Mouse (Mus musculus): ENCODE results near the gene Lrrc4b.

Lrrc4b gene

DNA sequence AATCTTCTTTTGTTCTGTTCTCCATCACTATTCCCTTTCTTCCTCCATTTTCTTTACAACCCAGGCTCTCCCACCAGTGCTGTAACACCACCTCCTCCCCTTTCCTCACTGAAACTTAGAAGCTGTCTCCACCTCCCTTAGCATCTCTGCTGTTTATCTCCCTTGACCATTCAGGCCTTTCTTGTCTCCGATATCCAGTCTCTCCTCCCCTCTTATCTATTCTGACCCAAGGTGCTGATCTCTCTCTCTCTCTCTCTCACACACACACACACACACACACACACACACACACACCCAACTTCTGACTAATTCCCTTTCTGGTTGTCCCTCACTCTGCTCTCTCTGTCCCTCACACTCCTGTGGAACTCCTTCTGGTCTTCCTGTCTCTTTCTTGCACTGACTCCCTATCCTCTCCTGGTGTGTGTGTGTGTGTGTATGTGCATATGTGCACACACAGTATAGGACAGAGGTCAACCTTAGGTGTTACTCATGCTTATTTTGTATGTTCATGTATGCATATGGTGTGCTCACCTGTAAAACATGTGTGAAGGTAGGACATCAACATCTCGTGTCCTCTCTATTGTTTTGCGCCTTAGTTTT, 54.1 kb downstream of the Lrrc4b start:
- ATAC-seq (ENCODE audit: insufficient number of reproducible peaks, low FRiP score, low TSS enrichment) = no peak

GRCm38 (mm10) chr7:44484109-44484508, 55.3 kb downstream of the Lrrc4b start:
- ATAC-seq (ENCODE audit: insufficient number of reproducible peaks, low FRiP score, low TSS enrichment) = no peak

GRCm38 (mm10) chr7:44484841-44485571, 56.2 kb downstream of the Lrrc4b start:
- ATAC-seq (ENCODE audit: insufficient number of reproducible peaks, low FRiP score, low TSS enrichment) = peak; percentile 65; the same call in 1 of the 2 replicates

DNA sequence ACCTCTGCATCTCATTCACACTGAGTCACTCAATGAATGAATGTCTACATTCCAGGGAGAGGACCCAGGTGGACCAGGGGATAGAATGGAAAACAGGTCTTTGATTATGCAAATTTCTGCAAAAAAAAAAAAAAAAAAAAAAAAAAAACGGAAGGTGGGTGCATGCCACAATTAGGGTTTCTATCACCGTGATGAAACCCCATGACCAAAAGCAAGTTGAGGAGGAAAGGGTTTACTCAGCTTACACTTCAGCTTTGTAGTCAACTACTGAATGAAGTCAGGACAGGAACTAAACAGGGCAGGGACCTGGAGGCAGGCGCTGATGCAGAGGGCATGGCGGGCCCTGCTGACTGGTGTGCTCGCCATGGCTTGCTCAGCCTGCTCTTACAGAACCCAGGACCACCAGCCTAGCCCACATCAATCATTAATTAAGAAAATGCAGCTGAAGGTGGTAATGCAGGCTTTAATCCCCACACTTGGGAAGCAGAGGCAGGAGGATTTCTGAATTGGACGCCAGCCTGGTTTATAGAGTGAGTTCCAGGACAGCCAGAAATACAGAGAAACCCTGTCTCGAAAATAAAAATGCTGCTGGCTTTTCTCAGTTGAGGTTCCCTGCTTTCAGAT, 56.9 kb downstream of the Lrrc4b start:
- ATAC-seq (ENCODE audit: insufficient number of reproducible peaks, low FRiP score, low TSS enrichment) = no peak

- no peak for ATAC-seq (ENCODE audit: insufficient number of reproducible peaks, low FRiP score, low TSS enrichment)
Observed at GRCm38 (mm10) chr7:44486927-44487575, 58.2 kb downstream of the Lrrc4b start.

DNA sequence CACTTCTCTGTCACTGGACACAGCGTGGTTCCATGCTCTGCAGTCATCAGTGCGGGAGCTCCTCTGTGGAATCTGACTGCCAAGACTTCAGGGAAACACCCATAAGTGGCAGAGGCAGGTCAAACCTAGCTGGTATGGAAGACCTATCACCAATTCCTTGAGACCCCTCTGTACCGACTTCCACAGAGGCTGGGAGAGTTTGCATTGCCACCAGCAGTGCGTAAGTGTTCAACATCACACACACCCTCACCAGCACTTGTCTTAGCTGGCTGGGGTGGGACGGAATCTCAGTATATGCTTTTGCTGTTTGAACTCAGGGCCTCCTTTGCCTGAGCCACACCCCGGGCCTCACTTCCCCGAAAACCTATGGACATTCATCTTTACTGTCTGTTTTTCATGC, 59.1 kb downstream of the Lrrc4b start:
- ATAC-seq (ENCODE audit: insufficient number of reproducible peaks, low FRiP score, low TSS enrichment) = no peak

DNA sequence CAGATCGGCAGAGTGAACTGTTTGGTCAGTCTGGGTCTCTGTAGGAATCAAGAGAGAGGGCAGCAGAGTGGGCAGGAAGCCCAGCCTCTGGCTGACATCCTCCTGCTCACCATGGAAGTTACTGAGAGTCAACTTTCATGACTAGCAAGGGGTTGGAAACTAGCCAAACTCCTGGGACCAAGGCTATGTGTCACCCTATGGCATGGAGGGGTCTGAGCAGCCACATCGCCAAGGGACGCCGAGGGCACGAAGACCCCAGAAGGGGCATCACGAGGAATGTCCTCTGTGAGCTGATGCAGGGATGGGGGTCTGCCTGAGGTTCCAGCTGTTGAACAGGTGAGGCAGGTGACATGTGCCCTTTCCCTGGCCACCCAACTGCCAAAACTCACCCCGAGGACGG, 59.7 kb downstream of the Lrrc4b start:
- no peak for ATAC-seq (ENCODE audit: insufficient number of reproducible peaks, low FRiP score, low TSS enrichment)

DNA sequence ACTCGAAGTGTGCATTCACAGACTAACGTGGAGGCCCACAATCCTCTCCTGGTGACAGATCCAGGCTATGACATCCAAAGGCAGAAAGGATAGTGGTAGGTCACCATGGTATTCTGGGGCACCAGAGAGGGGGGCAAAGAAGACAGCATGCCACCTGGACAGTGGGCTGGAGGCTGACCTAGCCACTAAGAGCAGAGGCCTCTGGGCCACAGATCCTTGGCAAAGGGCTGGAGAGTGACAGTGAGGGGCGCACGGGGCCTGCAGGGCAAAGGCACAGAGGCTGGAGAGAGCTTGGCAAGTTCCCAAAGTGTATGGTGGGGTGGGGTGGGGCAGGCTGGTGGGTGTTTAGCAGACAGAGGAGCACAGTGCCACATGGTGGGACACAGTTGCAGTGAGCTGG, 61.5 kb downstream of the Lrrc4b start:
- ATAC-seq (ENCODE audit: insufficient number of reproducible peaks, low FRiP score, low TSS enrichment) = no peak

- no peak for ATAC-seq (ENCODE audit: insufficient number of reproducible peaks, low FRiP score, low TSS enrichment)
Observed at GRCm38 (mm10) chr7:44491391-44491790, 62.6 kb downstream of the Lrrc4b start.

GRCm38 (mm10) chr7:44492166-44492826, 63.5 kb downstream of the Lrrc4b start:
- no peak for ATAC-seq (ENCODE audit: insufficient number of reproducible peaks, low FRiP score, low TSS enrichment)

GRCm38 (mm10) chr7:44494681-44495080, 65.9 kb downstream of the Lrrc4b start:
- ATAC-seq (ENCODE audit: insufficient number of reproducible peaks, low FRiP score, low TSS enrichment) = no peak

DNA sequence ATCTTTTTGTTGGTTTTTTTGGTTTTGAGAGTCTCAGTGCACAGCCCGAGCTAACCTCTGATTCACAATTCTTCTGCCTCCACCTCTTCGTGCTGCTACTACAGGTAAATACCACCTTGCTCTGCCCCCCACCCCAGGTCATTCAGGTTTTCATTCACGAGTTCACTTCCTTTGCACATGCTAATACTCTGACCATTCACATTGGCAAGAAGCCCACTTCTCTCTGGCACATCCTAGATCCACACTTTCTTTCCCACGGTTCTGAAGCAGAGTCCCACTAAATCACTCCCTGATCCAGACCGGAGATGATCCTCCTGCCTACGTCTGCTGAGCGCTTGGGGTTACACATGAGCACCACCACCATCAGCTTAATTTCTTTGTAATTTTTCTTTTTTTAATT, 66.3 kb downstream of the Lrrc4b start:
- no peak for ATAC-seq (ENCODE audit: insufficient number of reproducible peaks, low FRiP score, low TSS enrichment)

DNA sequence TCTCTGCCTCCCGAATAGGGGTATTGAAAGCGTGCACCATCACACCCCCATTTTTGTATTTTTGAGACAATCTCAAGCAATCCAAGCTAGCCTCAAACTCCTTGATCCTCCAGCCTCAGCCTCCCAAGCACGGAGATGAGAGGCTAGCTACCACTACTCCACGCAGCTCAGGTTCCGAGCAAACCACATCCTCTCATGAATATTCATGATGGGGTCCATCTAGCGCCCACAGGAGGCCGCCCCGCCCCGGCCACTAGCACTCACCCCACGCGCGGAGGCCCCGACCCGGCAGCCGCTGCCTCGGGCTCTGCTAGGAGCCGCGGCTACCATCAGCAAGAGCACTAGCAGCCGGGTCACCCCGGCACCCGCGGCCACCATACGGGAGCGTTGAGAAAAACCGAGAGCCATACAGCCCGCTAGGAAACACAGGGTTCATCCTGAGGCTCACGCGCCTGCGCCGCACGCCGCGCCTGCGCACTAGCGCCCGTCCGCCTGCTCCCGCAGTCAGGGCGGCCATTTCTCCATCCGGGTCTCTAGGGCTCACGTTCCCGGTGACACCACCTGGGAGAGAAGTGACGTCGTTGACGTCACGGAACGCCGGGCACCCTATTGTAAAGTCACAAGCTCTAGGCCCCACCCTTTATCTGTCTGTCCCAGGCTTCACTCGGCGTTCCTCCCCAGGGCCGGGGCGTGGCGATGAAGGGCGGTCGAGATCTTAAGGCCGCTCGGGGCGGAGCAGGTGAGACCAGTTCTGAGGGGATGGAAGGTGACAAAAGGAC, 67.4 kb downstream of the Lrrc4b start, which contains the start of the genes Emc10 and Fam71e1:
Gene Emc10 (minus strand): TSS at position 538 of the 779 bp plus-strand sequence.
Gene Fam71e1 (plus strand): TSS at position 590 of the 779 bp plus-strand sequence.
- ATAC-seq (ENCODE audit: insufficient number of reproducible peaks, low FRiP score, low TSS enrichment) = peak; percentile 93

DNA sequence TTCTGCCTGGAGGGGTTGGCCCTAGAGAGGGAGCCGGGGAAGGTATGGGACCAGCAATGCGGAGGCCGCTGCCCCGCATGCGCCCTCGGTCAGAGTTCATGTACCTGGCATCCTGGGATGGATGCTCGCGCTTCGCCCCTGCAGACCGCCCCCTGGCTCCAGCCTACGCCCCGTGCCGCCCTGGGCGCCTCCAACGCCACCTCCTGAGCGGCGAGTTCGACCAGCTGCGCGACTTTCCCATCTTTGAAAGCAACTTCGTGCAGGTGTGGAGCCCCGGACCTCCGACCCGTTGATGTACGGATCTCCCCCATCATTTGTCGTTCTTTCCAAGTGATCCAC, 67.9 kb downstream of the Lrrc4b start:
- no peak for ATAC-seq (ENCODE audit: insufficient number of reproducible peaks, low FRiP score, low TSS enrichment)

DNA sequence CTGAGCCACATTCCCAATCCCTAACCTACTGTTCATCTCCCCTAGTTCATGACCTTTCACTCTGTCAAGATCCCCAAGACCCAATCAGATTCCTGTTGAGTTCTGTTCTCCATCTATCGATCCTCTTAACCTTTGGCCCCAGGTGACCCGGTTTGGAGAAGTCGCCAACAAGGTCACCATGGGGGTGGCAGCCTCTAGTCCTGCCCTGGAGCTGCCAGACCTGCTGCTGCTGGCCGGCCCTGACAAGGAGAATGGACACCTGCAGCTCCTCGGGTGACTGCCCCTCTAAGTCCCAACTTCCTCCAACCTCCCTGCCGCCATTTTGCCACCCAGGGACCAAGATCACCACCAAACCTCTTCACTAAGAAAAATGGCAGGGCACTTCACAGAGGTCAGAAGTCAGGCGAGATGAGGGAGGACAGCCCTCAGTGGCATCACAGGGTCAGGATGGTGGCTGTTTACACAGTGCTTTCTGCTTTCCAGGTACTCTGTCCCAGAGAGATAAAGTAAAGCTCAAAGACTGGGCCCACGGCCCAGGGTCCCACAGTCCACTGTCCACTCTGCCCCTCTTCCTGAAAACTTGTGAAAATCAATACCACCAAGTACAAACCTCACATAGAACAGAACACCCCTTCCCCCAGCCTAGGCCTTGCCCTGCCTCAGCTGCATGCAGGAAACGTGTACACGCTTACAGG, 68.7 kb downstream of the Lrrc4b start:
- no peak for ATAC-seq (ENCODE audit: insufficient number of reproducible peaks, low FRiP score, low TSS enrichment)

DNA sequence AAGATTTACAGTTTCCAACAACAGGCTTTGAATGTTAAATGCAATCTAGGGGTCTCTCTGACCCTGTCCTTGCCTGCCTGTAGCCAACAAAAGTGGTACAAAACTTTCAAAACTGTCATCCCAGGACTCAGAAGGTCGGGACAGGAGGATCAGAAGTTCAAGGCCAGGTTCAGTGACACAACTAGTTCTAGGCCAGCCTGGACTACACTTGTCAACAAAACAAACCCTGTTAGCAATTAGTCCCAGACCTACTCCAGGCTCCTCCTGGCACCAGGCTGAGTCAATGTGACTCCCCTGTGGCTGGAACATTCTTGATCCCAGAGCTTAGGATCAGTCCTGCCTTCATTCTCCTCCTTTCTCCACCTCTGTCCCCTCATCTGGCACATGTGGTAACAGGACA, 70.1 kb downstream of the Lrrc4b start:
- no peak for ATAC-seq (ENCODE audit: insufficient number of reproducible peaks, low FRiP score, low TSS enrichment)

DNA sequence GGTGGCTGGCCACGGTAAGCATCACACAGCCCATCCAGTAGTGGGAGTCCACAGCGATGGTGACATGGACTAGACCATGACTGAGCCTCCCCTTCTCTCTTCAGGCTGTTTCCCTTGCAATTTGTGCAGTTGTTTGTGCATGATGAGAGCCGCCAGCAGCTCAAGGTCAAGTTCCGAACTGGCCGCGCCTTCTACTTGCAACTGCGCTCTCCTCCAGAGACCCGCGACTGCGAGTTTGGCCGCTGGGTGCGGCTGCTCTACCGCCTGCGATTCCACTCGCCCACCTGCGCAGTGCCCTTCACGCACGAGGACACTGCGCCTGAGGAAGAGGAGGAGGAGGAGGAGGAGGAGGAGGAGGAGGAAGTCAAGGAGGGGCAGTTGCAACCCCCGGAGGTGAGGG, 71.2 kb downstream of the Lrrc4b start:
- no peak for ATAC-seq (ENCODE audit: insufficient number of reproducible peaks, low FRiP score, low TSS enrichment)

- no peak for ATAC-seq (ENCODE audit: insufficient number of reproducible peaks, low FRiP score, low TSS enrichment)
Observed at GRCm38 (mm10) chr7:44501563-44502115, 72.8 kb downstream of the Lrrc4b start.

GRCm38 (mm10) chr7:44507491-44507890, 78.7 kb downstream of the Lrrc4b start:
- no peak for ATAC-seq (ENCODE audit: insufficient number of reproducible peaks, low FRiP score, low TSS enrichment)
